Mouse (Mus musculus) spleen, postnatal 4 days (tissue): Measurements from ENCODE around the gene Sesn1.
"Not testable (repeated sequence)": the region's sequence is repeated elsewhere in the genome, so short reads cannot be mapped to it uniquely, and the experiment has no call there.

Experiments
- DNase-seq, 2 experiments: peaks; one replicate each; pipeline ENCODE4 v3.0.0; 2022; ENCODE audit warnings: low spot score in 2 of 2

Sesn1 gene

DNA sequence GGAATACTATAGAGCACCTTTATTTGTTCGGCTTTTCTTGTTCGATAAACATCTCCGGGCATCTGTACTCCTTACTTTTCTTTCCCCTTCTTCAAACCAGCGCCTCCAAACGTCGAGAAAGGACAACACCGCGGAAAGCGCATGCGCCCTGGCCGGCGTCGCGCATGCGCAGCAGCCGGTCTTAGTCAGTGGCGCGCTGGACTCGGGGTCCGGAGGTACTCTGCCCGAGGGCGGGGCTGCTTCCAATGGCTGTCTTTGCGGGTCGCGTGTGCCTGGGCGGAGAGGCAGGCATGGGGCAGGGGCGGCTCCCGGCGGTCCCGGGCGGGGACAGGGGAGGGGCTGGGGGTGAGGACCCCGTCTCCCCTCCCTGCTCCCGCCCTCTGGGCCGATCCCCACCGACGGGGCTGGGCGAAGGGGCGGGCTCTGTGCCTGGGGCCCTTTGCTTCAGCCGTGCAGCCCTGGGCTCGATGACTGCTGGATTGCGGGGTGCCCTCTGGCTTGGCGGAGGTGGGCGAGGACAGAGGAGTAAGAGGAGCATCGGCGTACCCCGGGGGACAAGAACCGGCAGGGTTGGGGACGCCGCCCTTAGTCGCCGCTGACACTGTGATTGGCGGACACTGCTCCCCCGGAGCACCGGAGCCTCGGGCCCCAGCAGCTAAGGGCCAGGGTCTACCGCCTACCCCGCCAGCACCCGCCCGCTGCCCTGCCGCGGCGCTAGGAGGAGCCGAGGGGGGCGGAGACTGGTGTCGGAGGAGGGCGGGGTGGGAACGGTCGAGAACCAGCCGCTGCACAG lies at the start of gene Sesn1, which contains the start of gene Cep57l1:
Gene Sesn1 (plus strand): TSS at position 165 of the 793 bp plus-strand sequence.
Gene Cep57l1 (minus strand): TSS at position 101 of the 793 bp plus-strand sequence.
- DNase-seq = peak; percentile 89 to 96

DNA sequence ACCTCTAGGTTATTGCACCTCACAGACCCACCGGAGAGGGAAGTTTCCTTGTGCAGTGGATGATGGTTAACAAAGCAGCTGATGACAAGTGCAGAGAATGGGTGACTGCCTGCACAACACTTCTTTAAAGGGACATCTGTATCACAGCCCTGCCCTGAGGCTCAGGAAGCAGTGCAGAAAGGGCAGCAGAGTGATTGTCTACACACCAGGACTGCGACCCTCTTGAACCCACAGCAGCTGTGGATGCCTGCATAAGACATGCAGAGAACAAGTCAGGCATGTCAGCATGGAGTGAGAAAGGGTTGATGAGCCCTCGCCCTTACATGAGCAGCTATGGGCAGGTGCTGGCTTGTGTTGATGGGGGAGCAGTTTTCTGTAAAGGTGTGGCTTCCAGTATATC lies 48.9 kb upstream of the Sesn1 start:
- DNase-seq = no peak

DNA sequence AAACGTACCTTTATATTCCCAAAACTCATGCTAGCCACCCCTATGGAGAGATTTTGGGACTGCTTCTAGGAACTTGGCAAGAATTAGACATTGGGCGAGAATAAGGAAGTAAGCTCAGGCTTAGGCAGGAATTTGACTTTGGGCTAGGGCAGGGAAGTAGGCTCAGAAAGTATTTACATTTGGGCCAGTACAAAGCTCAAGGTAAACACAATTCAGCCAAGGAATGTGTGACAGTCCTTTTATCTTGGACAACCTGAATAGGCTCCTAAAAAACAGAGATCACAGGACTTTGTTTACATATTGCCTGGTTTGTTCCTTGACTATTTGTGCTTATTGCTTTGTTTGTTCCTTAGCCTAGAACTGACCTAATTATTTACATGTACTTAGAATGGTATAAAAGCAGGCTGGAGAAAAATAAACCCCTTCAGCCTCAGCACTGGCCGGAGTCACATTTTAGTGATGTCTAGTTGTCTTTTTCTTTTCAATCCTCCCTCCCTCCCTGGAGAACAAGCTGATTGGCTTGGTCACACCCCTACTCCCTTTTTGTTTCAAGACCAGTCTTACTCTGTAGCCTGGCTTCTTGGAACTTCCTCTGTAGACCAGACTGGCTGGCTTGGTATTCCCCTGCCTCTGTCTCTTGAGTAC lies 45.9 kb upstream of the Sesn1 start:
- no peak for DNase-seq

DNA sequence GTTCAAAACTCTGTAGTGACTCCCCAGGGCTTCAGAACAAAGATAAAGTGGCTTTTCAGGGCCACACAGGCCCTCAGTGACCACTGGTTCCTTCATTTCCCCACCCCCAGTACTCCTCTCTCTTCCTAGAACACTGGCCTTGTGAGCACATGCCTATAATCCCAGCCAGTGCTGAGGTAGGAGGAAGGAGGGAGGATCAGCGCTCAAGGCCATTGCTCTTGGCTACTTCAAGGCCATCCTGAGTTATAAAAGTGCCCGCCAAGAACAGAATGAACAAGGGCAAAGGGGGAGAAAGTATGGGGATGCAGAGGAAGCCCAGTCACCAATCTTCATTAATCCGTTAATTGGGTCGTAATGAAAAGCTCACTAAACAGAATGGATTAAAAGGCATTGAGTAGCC lies 44.1 kb upstream of the Sesn1 start:
- DNase-seq = peak in 1 of 2 experiments; percentile 23

DNA sequence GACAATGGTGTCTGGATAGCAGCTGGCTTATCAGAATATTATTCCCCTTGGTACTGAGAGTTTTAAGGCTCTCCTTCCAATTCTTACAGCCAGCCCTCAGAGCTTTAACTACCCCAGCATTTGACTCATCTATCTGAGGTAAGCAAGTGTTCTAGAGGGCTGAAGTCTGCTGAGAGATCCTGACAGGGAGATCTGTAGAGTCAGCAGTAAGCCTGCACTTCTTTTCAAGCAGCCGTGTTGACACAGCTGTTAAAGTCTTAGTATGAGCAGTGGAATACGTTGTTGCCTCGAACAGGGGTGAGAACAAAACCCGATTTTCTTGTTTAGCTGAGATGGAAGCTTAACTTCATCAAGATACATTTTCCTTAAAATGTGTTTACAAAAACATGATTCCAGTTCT lies 43.5 kb upstream of the Sesn1 start:
- peak in 1 of 2 experiments; percentile 40 for DNase-seq

DNA sequence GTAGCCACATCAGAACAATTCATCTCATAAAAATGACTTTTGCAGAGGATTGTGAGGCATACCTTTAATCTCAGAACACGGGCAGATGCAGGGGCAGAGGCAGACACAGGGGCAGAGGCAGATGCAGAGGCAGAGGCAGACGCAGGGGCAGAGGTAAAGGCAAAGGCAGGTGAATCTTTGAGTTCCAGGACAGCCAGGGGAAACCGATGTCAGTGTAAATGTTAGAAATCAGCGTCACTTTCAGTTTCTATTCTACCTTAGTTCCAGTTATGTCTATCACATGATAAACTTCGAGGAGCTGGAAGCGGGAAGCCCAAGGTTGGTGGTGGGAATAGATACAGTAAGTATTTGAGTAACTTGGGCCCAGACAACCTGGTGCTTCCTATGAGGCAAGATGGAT lies 42.5 kb upstream of the Sesn1 start:
- no peak for DNase-seq

DNA sequence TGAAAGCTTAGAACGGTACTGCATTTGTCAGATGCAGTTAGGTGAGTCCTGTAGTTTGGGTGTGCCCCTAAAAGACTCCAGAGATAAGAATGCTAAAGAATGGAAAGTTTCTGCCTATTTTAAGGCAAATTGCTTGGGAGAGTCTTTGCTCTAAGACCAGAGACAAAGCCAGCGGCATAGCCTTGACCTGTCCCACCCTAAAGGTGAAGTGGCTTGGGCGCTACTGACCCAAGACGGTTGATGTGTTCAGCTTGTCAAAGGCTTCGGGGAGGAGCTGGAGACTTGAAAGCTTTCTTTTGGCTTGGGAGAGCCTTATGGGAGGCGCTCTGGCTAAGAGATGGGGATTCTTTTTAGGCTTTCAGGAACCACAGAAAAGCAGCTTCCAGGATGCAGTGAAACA lies 17.4 kb upstream of the Sesn1 start:
- DNase-seq = peak in 1 of 2 experiments; percentile 15

DNA sequence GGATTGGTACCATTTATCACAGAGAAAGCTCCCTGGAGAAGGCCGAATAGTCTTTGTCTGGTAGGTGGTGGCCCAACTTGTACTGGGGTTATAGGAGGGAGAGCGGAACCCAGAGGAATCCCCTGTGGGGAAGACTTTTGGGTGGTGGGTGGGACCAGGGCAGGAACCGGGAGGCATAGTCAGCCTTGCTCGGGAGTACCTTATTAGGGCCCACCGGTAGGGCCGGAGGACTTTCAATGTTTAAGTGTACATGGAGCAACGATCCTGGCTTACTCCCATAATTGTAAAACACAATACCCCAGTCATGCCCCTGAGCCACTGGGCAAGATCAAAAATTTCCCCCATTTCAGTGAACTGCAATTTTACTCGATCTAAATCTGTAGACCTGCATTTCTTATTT lies 12.5 kb upstream of the Sesn1 start:
- peak in 1 of 2 experiments; percentile 53 for DNase-seq

DNA sequence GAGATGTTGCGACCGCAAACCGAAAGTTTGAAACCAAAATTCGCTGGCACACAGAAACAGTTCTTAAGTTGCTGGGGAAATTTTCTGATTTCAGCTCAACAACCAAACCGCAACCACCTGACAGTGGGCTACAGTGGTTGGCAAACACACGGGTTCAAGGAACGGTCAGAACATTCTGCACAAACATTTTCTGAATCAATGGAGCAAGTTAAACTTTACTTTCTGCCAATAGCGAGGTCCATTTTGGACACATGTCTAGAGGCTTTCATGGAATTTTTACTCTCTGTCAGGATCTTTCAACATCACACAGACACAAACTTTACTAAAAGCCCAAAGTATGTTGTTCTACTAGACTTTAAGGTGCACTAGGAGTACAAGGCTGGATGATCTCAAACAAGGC lies 6.3 kb upstream of the Sesn1 start:
- no peak for DNase-seq

DNA sequence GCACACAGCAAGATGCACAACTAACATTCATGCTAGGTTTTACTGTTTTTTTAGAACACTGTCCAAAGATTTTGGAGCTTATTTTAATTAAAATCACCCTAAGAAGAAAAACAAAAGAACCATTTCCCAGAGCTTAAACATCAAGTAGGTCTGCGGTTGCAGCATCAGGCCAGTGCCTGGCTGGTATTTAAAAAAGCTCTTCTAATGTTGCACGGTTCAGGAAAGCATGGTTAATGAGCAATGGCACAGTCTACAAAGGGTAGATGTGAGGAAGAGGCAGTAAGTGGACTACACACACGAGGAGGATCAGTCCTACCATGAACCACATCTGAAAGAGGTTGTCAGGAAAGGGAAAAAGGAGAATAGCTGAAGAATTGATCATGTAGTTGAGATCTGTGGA lies 5.0 kb upstream of the Sesn1 start:
- no peak for DNase-seq

DNA sequence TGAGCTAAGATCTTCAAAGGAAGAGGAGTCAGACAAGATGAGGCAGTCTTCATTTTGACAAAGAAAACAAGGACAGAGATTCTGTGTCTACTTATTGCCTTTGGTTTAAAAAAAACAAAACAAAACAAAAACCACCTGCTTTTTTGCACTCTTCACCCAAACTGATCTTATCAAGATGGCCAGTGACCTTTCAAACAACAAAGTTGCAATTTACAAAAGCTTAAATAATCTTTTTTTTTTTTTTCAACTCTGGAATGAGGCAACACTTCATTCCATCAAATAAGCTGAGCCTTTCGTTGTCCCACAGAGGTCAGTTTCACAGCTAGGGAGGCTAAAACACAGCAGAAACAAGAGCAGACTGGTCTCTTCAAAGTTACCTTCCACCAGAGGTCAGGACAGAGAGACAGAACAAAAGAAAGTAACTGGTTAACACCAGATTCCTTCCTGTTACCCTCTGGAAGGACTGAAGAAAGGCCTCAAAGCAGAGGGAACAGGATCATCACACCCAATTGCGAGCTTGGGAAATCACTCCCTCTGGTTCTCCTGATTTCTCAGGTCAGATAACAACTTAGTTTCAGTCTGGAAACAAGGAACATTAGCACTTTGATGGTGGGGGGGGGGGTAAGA lies 3.9 kb upstream of the Sesn1 start:
- peak in 1 of 2 experiments; percentile 20 for DNase-seq

DNA sequence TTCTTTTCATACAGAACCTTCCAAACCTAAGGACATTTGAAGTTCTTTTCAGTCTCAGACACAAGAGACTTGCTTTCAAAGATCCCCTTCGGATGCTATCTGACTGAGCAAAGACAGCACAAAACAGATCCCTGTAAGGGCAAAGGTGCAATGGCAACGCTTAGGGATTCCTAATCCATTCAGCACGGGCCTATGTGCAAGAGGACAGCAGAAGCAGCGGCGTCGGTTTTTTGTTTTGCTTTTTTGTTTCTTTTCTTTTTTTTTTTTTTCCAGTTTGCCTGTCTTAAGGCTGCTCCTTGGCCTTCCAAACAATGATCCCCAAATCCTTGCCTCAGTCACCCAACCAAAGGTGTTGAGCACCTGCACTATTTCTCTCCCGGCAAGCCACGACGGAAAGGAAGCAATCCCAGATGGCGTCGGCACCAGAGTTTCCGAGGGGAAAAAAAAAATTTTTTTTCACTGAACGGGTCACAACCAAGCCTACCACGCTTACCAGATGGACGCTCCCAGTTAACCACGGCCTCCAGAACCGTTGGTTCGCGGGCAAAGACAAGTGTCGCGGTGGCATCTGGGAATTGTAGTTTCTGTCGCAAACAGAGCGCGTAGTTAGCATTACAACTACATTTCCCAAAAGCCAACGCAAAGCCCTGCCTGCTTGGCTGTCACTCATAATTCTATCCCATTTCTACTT lies 510 bp upstream of the Sesn1 start:
- DNase-seq = peak; percentile 85 to 89

DNA sequence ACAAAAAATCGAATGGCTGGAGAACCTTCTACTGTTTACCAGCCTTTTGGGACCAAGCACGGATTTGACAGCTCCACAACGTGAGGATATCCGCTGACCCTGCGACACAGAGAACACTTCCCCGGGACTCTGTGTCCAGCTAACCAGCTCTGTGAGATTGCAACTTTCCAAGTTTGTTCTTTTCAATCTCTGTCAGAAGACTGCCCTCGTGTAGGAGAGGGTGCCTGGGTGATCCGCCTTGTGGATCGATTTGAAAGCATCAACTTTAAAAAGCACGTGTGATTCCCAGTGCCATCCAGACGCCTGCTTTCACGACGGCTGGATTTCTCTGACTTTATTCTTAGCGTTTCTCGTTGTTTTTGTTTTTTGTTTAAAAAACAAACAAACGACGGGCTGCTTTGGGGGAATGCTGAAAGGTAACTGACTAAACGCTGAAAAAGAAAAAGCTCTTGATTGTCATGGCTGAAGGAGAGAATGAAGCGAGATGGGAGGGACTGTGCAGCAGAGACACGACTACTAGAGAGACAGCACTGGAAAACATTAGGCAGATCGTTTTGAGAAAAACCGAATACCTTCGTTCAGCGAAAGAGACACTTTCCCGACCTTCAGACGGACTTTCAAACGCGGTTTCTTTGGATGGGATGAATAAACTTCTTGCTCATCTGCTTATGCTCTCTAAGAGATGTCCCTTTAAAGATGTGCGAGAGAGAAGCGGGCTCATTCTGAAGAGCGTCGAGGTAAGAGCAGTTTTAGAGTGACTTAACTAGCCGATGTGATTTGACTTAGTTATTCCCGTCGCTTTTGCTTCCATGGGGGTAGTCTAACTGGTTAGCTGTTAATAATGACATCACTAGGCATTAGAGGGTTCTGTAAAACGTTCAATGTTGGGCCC lies 1.1 kb downstream of the Sesn1 start:
- no peak for DNase-seq

DNA sequence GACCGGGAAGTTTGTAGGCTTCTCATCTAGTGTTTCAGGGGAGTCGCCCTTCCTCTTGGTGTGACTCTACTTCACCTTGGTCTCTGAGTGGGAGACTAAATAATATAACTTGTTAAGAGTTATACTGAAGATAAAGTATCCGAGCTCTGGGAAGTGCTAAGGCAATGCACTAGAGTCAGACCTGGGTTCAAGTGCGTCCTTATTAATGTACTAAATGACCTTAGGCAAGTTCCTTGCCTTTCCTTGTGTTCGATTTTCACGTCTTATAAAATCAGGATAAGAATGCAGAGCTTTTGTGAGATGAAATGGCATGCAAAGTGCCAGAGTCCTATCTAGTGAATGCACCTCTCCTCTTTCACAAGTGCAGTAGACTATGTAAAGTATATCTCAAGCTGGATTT lies 2.8 kb downstream of the Sesn1 start:
- no peak for DNase-seq

DNA sequence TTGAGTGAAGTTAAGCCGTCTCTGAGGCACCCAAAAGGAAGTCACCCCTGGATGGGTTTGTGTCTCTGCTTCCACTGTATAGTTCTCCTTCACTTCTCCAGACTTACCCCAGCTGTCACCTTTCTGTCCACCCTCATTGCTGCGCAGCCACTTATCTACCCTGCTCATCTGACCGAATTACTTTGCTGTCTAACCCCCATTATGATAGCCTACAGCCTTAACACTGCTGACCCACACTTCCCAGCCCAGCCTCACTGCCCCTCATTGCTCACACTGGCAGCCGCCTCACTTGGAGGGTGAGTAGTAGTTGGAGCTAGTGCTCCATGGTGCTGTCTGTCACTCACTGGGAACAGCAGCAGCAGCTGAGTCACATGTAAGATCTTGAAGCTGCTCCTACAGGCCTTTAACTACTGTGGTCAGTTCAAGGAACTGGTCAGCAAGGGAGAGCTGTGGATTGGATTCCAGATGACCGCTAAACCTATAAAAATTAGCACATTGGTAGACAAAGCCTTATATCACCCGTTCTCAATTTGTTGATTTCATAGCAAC lies 4.6 kb downstream of the Sesn1 start:
- no peak for DNase-seq

DNA sequence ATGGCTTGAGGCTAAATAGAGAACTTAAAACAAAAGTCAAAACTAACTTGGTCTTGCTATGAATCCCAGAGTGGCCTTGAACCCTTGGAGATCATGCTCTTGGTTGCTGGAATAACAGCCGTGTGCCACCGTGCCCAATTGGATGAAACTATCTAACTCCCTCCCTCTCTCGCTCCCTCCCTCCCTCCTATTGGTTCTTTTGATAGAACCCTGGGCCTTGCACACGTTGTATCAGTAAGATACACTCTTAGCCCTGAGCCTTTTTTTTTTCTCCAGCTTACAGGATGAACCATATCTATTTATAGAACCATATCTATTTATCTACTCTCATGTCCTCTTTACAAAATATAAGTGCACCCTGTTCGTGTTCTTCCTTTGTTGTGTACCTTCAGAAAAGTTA lies 6.8 kb downstream of the Sesn1 start:
- DNase-seq = no peak

DNA sequence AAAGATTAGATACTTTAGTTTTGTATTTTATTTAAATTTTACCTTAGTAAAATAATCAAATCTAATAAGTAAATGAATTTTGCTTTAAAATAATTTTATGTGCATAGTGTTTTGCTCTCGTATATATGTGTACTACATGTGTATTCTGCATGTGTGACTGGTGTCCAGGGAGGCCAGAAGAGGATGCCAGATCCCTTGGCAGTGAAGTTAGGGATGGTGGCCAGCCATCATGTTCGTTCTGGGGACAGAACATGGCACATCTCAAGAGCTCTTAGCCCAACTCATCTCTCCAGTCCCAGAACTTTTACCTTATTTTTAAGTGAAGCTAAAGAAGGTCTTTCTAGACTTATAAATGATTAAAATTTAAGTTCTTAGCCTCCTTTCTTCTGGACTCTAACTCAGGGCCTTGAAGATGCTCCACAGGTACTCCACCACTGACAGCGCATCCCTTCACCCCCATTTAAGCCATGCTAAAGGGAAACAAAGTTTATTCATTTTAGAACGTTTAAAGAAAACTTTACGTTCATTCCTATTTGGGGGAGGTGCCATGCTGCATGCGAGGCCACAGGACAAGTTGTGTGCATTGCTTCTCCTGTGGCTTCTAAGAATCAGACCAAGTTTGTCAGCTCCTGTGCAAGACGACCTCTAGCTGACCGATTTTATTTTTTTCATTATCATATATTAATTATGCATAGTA lies 8.4 kb downstream of the Sesn1 start:
- DNase-seq = no peak

DNA sequence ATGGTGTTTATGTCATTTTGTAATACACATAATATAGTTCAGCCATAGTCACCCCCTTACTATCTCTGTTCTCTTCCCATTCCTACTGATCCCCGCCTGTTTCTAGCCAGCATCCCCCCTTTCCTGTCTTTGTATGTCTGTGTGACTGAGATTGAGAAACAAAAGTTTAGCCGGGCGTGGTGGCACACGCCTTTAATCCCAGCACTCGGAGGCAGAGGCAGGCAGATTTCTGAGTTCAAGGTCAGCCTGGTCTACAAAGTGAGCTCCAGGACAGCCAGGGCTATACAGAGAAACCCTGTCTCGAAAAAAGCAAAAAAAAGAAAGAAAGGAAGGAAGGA lies 9.0 kb downstream of the Sesn1 start:
- DNase-seq = not testable (repeated sequence)

DNA sequence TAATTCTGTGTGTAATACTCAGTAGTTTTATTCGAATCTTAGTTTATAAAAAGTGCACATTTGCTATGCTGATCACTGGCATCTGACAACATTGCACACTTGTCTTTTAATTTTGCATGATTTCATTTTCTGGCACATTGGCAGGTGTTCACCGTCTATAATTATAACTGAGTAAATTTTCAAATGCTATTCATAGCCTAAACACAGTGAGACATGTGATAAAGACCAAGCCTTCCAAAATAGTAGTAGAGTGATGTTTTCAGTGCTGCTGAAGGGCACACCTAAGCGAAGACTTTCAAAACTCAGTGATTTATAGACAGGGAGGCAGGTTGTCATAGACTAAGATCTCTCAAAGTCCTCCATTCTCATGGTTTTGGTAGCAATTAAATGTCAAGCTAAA lies 9.6 kb downstream of the Sesn1 start:
- no peak for DNase-seq

DNA sequence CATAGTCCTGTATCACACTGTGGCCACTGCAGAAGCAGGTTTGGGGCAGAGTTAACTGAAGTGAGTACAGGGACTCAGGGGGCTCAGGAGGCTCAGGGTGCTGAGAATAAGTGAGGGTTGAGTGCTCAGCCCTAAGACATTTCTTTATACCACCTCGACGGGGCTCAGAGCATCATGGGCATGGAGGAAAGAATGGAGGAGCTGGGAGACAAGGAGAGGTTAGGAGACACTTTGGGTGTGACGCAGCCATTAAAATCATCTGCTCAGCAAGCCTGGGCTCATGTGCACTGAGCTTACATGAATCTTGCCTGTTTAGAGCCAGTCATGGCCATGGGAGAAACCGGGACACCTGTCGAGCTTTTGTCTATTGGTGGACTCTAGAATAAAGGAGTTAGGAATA lies 10.7 kb downstream of the Sesn1 start:
- no peak for DNase-seq
